Mouse (Mus musculus) midbrain, embryonic 16.5 days (tissue): ENCODE data around the gene Uvrag. TPM values are rescaled to one million over a fixed set of nuclear protein-coding genes. Genes with fewer than 3 reads are reported as not detected.

Experiments
- ATAC-seq: fragments of 200-750 bp; cut with Nextera tagmentation; 2 replicates; pipeline ENCODE4 v1.8.0; 2017; ENCODE audit warnings: moderate TSS enrichment
- H3K27ac ChIP-seq: fragments of 300-500 bp; sonication (generic); 2 replicates; pipeline ENCODE4 v1.5.1; 2014; ENCODE audit warnings: mild to moderate bottlenecking, low read length, mixed read lengths
- H3K27me3 ChIP-seq: fragments of 300-500 bp; sonication (generic); 2 replicates; pipeline ENCODE4 v1.6.1; 2014; ENCODE audit warnings: low read depth, low read length, mixed read lengths; ENCODE audit not compliant: control insufficient read depth, insufficient read depth
- H3K36me3 ChIP-seq: fragments of 300-500 bp; sonication (generic); 2 replicates; pipeline ENCODE4 v1.6.1; 2014; ENCODE audit warnings: mild to moderate bottlenecking, low read length, moderate library complexity, mixed read lengths; ENCODE audit not compliant: control insufficient read depth, insufficient read depth
- H3K4me1 ChIP-seq: fragments of 300-500 bp; sonication (generic); 2 replicates; pipeline ENCODE4 v1.6.1; 2014; ENCODE audit warnings: mild to moderate bottlenecking, low read length, mixed read lengths; ENCODE audit not compliant: control insufficient read depth, insufficient read depth
- H3K4me2 ChIP-seq: fragments of 300-500 bp; sonication (generic); 2 replicates; pipeline ENCODE4 v1.6.1; 2014; ENCODE audit warnings: mild to moderate bottlenecking, low read length, mixed read lengths
- H3K4me3 ChIP-seq: fragments of 300-500 bp; sonication (generic); 2 replicates; pipeline ENCODE4 v1.5.1; 2014; ENCODE audit warnings: low read depth, mild to moderate bottlenecking, low read length, moderate library complexity, mixed read lengths
- H3K9ac ChIP-seq: fragments of 300-500 bp; sonication (generic); 2 replicates; pipeline ENCODE4 v1.6.1; 2014; ENCODE audit warnings: low read depth, low read length, mixed read lengths
- H3K9me3 ChIP-seq: fragments of 300-500 bp; sonication (generic); replicated peaks from 2 replicates; pipeline ENCODE4 v1.6.1; 2014; ENCODE audit warnings: mild to moderate bottlenecking, low read length, mixed read lengths; ENCODE audit not compliant: control insufficient read depth, poor library complexity, severe bottlenecking
- WGBS: fragments of 180-500 bp; shearing (Covaris S2); extraction: QIAGEN DNeasy Blood & Tissue Kit; methylation state at CpG from one replicate; pipeline ENCODE4 v1.1.7; 2014; 5-methylcytosine and 5-hydroxymethylcytosine counted together
- polyA plus RNA-seq: library from polyadenylated mRNA; unstranded; fragments of >200 nt; fragmentation: Nextera tagmentation; extraction: Ambion mirVana; gene quantifications from 2 replicates; pipeline ENCODE4 v1.2.1, GENCODE M21; 2015

Uvrag gene
- polyA plus RNA-seq, 1 experiment from 2014 or later, result 16.0 TPM

DNA sequence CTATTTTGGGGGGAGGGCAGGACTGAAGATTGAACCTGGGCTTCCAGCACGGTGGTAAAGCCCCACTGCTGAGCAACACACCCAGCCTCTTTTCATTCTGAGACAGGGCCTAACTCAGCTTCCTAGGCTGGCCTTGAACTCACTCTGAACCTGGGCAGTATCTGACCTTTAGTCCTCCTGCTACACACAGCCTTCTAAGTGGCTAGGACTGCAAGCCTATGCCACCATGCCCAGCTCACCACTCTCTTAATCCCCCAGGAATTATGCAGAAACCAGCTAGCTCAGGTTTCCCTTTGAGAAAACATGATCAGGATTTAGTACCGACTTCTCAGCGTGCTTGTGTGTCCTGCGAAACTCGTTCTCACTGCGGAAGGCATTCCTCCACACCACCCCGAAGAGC is 53.4 kb downstream of the Uvrag start:
- Histone ChIP-seq H3K9me3 (no peaks in the 10 kb centered on the region), H3K27me3 (no peaks in the 10 kb centered on the region), H3K36me3 (0 out of 2 replicates have a peak, but pooled peaks cover 2% of the 10 kb centered on the region), H3K9ac (no peak overlapping the region), H3K4me2 (no peak overlapping the region), H3K4me1 (no peaks in the 10 kb centered on the region), H3K4me3 (no peak overlapping the region), H3K27ac (no peak overlapping the region)
- 62% methylated on average over 7 of the region's 7 CpGs for WGBS
- no peak for ATAC-seq

DNA sequence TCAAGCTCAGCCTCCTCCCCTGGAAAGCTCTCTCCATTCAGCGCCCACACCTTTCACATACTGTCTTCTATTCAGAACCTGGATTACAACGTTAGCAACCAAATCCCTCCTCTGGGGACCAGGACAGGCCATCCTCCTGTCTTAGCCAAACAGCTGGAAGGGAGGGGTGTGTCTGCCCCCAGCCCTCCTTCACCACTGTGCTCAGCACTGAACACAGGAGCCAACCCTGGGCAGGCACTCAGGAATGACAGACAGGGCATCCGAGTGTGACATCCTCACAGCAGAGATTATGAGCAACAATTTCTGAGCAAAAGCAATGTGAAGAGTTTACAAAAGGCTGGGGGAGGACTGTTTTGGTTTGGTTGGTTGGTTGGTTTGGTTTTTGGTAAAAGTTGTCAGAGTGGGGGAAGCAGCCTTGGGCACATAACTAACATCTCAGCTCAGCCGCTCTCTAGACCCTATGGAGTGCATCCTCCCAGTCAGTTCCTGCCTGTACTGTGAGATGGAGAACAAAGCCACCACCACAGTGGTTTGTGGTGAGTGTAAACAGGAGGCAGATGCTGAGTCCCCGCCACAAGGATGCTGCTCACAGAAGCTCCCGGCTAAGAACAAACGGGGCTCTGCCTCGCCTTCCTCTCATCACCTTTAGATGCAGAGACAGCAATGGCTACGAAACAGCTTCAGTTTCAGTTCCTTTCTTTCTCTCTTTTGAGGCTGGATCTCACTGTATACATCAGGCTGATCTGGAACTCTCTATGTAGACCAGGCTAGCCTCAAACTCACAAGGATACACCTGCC is 54.1 kb downstream of the Uvrag start:
- no peaks in the 10 kb centered on the region for H3K27me3 ChIP-seq
- 79% methylated on average over 9 of the region's 9 CpGs for WGBS
- H3K4me2 ChIP-seq, result no peak overlapping the region
- no peak overlapping the region for H3K9ac ChIP-seq
- no peaks in the 10 kb centered on the region for H3K4me1 ChIP-seq
- no peak for ATAC-seq
- no peaks in the 10 kb centered on the region for H3K9me3 ChIP-seq
- no peak overlapping the region for H3K27ac ChIP-seq
- 0 out of 2 replicates have a peak, but pooled peaks cover 2% of the 10 kb centered on the region for H3K36me3 ChIP-seq
- H3K4me3 ChIP-seq, result no peak overlapping the region

DNA sequence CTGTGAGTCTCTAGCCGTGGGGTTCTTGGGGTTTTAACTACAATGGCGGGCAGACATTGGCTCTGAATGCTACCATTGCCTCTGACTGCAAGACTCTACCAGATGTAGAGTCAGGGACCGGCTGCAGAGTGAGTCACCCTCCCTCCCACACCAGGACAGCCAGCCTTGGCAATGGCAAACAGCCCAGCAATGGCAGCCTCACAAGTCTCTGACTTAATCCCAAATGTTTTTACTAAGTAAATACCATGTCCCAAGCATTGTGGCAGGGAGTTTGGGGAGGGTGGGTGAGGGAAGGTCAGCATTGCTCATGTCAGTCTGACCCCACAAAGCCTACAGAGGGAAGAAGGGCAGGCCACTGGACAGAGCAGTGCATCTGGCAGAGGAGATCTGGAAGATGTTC is 55.7 kb downstream of the Uvrag start:
- Histone ChIP-seq H3K36me3 (0 out of 2 replicates have a peak, but pooled peaks cover 2% of the 10 kb centered on the region), H3K27ac (no peak overlapping the region), H3K27me3 (no peaks in the 10 kb centered on the region), H3K4me3 (no peak overlapping the region), H3K4me2 (no peak overlapping the region), H3K9me3 (no peaks in the 10 kb centered on the region), H3K9ac (no peak overlapping the region), H3K4me1 (no peaks in the 10 kb centered on the region)
- ATAC-seq, result no peak
- WGBS, result 74% methylated on average over 3 of the region's 3 CpGs

DNA sequence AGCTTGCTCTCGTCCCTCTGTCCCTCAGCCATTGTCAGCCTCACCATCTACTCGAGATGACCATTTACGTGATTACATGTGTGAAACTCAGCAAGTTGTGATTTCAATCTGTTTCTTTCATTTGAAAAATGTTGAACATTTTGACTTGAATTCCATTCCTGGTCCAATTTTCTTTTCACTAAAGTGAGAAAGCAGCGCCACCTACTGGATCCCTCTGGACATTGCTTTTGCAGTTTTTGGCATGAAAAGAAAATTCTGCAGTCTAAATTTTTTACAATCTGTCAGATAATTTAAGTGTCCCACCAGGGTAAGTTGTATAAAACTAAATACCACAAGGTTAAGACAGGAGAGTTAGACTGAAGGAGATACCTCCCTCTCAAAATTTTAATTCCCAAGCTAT is 61.4 kb downstream of the Uvrag start:
- H3K27ac ChIP-seq, result no peak overlapping the region
- no peaks in the 10 kb centered on the region for H3K4me1 ChIP-seq
- H3K27me3 ChIP-seq, result no peaks in the 10 kb centered on the region
- H3K36me3 ChIP-seq, result no peaks in the 10 kb centered on the region
- ATAC-seq, result no peak
- H3K9ac ChIP-seq, result no peak overlapping the region
- no peak overlapping the region for H3K4me3 ChIP-seq
- no peak overlapping the region for H3K4me2 ChIP-seq
- WGBS, result 32% methylated on average over 4 of the region's 4 CpGs
- no peaks in the 10 kb centered on the region for H3K9me3 ChIP-seq

DNA sequence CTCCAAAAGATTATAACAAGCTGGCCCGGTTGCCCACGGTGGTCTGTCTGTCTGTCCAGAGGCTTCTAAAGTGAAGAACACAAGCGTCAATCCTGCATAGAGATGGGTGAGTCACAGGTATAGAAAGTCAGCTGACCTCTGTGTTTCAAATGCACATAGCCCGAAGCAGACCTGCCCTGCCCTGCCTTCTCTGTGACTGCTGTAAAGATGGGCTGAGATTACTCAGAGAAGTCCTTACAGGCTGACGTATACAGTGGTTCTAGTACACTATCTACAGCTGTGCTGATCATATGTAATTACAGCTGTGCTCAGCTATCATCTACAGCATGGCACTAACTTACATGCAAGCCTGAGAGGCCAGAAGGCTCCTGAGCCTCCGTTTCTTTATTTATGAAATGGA is 62.1 kb downstream of the Uvrag start:
- H3K9me3 ChIP-seq, result no peaks in the 10 kb centered on the region
- H3K4me1 ChIP-seq, result no peaks in the 10 kb centered on the region
- H3K4me3 ChIP-seq, result no peak overlapping the region
- H3K27ac ChIP-seq, result no peak overlapping the region
- no peak overlapping the region for H3K9ac ChIP-seq
- no peaks in the 10 kb centered on the region for H3K36me3 ChIP-seq
- no peaks in the 10 kb centered on the region for H3K27me3 ChIP-seq
- no peak for ATAC-seq
- WGBS, result 94% methylated on average over 6 of the region's 6 CpGs
- no peak overlapping the region for H3K4me2 ChIP-seq

DNA sequence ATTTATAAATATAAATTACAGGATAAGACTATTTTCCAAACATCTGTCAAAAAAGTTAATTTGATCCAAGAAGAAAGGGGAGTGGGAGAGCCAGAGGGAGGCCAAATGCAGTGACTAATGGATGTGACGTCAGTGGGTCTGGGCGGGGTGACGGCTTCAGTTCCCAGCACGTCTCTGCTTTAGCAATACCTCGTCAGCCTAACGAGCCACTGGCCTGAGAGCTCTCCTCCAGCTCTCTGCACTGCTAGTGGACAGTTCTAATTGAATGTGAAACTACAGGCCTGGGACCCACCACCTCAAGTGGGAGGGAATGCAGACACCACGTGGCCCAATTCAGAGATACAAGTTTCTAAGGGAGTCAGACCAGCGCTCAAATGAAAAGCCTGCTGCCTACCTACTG is 63.7 kb downstream of the Uvrag start:
- H3K4me1 ChIP-seq, result no peaks in the 10 kb centered on the region
- no peaks in the 10 kb centered on the region for H3K9me3 ChIP-seq
- H3K27me3 ChIP-seq, result no peaks in the 10 kb centered on the region
- H3K4me2 ChIP-seq, result no peak overlapping the region
- no peak overlapping the region for H3K27ac ChIP-seq
- WGBS, result 68% methylated on average over 8 of the region's 8 CpGs
- no peak overlapping the region for H3K4me3 ChIP-seq
- ATAC-seq, result no peak
- no peak overlapping the region for H3K9ac ChIP-seq
- H3K36me3 ChIP-seq, result no peaks in the 10 kb centered on the region

DNA sequence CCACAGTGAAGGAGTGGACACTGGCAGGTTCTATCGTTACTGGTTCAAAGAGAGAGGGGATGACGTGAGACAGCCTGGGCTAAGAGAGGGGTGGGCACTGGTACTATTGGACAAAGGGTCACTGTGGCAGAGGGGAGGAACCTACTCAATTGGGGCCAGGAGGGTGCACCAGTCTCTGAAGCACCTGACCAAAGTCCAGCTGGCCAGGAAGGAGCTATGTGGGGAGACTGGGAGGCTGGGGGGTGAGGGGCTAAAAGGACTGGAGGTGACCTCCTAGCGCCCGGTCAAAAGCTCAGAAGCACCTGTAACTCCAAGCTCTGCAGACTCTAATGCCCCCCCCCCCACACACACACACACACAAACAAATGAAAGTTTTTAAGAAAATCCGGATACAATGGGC is 65.8 kb downstream of the Uvrag start:
- no peak overlapping the region for H3K9ac ChIP-seq
- H3K36me3 ChIP-seq, result no peaks in the 10 kb centered on the region
- WGBS, result 64% methylated on average over 5 of the region's 5 CpGs
- no peak overlapping the region for H3K4me2 ChIP-seq
- no peak overlapping the region for H3K27ac ChIP-seq
- no peak overlapping the region for H3K4me3 ChIP-seq
- no peaks in the 10 kb centered on the region for H3K9me3 ChIP-seq
- ATAC-seq, result no peak
- no peaks in the 10 kb centered on the region for H3K4me1 ChIP-seq
- H3K27me3 ChIP-seq, result no peaks in the 10 kb centered on the region

DNA sequence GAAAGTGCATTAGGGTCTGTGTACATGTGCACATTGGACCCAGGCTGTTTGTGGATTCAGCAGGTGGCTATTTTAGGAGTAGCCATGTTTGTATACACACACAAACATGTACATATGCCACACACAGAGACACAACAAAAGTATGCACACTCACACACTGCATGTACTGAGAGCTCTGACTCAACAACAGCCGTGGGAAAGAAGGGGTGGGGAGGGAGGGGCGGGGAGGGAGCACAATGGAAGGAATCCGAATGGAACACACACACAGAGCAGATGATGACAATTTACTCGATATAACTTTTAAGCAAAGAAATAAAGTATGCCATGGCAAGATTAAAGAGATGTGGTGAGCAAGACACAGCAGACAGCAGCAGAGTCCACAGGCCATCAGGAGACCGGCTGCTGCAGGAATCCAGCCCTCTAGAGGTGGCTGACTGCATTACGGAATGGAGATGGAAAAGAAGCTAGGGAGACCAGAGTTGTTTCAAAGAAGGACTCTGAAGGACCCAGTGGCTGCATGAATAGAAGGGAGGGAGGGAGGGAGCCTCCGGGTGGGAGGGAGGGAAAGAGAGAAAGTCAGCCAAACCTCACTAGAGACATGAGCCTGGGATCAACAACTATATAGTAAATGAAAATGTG is 67.1 kb downstream of the Uvrag start:
- 30% methylated on average over 7 of the region's 7 CpGs for WGBS
- Histone ChIP-seq H3K4me3 (no peak overlapping the region), H3K9ac (no peak overlapping the region), H3K4me2 (no peak overlapping the region), H3K27ac (no peak overlapping the region), H3K4me1 (no peaks in the 10 kb centered on the region), H3K9me3 (no peaks in the 10 kb centered on the region), H3K27me3 (no peaks in the 10 kb centered on the region), H3K36me3 (no peaks in the 10 kb centered on the region)
- peak; percentile 79 for ATAC-seq

DNA sequence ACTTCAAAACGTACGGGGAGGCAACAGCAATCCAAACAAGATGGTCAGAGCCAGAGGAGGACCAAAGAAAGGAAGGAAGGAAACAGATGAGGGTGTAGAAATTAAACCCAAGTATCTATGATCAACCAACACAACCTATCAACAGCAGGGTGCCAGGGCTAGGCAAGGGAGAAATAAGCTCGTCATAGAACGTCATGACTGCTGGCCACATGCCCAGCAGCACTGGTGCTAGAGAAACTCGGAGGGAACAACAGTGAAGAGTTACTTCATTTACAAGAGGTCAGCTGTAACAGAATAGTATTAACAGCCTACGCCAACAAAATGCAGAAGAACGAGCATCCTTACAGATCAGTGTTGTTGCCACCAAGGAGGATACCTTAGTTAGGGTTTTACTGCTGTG is 73.2 kb downstream of the Uvrag start:
- Histone ChIP-seq H3K4me3 (no peak overlapping the region), H3K27me3 (no peaks in the 10 kb centered on the region), H3K36me3 (no peaks in the 10 kb centered on the region), H3K4me1 (0 out of 2 replicates have a peak, but pooled peaks cover 2% of the 10 kb centered on the region), H3K9ac (no peak overlapping the region), H3K4me2 (no peak overlapping the region), H3K9me3 (no peaks in the 10 kb centered on the region), H3K27ac (no peak overlapping the region)
- WGBS, result 82% methylated on average over 7 of the region's 7 CpGs
- ATAC-seq, result no peak
